Mouse (Mus musculus) liver, embryonic 14.5 days (tissue): ENCODE results near the gene Isl1.

ENCODE experiments used
- CTCF ChIP-seq: IDR thresholded peaks from 2 replicates; pipeline ENCODE4 v1.5.1; 2016; ENCODE audit warnings: antibody characterized with exemption, low read depth, control low read depth
- EP300 ChIP-seq: IDR thresholded peaks from 2 replicates; pipeline ENCODE4 v1.6.1; 2016; ENCODE audit warnings: antibody characterized with exemption, low read depth

- TF ChIP-seq EP300 (no peak), CTCF (no peak)
These were observed 26.3 kb upstream of the Isl1 start for GRCm38 (mm10) chr13:116335763-116336162.
